Comparison of ENCODE assay signal across 10 mouse cellular contexts in the genomic region with DNA sequence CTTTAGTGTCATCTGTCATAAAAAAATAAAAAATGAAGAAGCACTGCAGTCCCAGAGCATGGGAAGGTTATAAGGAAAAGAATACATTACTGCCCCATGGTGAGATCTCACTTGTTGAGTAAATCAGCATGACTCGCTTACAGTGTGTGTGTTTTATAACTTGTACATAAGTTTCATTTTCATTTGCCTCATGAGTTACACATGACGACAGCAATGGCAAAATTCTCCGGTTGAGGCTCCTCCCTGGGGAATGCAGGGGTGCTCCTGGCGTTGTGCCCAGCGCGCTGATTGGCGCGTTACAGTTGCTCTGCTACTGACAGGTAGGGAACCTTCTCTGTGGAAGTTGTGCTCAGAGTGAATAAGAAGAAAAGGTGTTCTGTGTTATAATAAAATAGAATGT.
DNase-seq lines count a peak whose midpoint lies in the region; ATAC-seq and TF ChIP-seq lines count a peak whose summit lies in the region.
"Had no signal": no experiment of that assay in that cellular context is flagged by ENCODE, and none has a peak within 500 bp of the region (broad histone marks: within the 10 kb centered on the region; RNA-seq: fewer than 3 reads in every experiment).

No protein-coding gene starts in this region.

- no peaks in the 10 kb centered on the region for H3K9me3 ChIP-seq in heart, embryonic 11.5 days (replicated peaks; ENCODE audit: control insufficient read depth, low read length)
- H3K9me3 ChIP-seq in stomach, postnatal 0 days (ENCODE audit: control insufficient read depth, low read length), result no peaks in the 10 kb centered on the region
- H3K9me3 ChIP-seq: lung, embryonic 15.5 days had no signal

- H3K9ac ChIP-seq in heart, embryonic 11.5 days (ENCODE audit: low read depth, low read length), result no peak overlapping the region
- no peak overlapping the region for H3K9ac ChIP-seq in stomach, postnatal 0 days (ENCODE audit: low read length)
- H3K9ac ChIP-seq: lung, embryonic 15.5 days had no signal

- 80% methylated on average over 8 of the region's 8 CpGs for WGBS in heart, embryonic 11.5 days (ENCODE audit: insufficient replicate concordance)
- 48% methylated on average over 8 of the region's 8 CpGs for WGBS in stomach, postnatal 0 days

- H3K27me3 ChIP-seq in heart, embryonic 11.5 days (ENCODE audit: control insufficient read depth, insufficient read depth, low read length), result no peaks in the 10 kb centered on the region
- H3K27me3 ChIP-seq in stomach, postnatal 0 days (ENCODE audit: control insufficient read depth, insufficient read depth, low read length), result no peaks in the 10 kb centered on the region
- H3K27me3 ChIP-seq: lung, embryonic 15.5 days had no signal

- H3K4me2 ChIP-seq in heart, embryonic 11.5 days, result no peak overlapping the region
- 0 out of 2 replicates have a peak overlapping the region, but pooled peaks have one; percentile 15 for H3K4me2 ChIP-seq in stomach, postnatal 0 days (replicated peaks; ENCODE audit: low read depth)
- H3K4me2 ChIP-seq: lung, embryonic 15.5 days had no signal

- no peak overlapping the region for H3K4me3 ChIP-seq in heart, embryonic 11.5 days (ENCODE audit: low read depth, low read length)
- H3K4me3 ChIP-seq in stomach, postnatal 0 days (ENCODE audit: low read depth, low read length), result no peak overlapping the region
- H3K4me3 ChIP-seq: lung, embryonic 15.5 days had no signal

- H3K27ac ChIP-seq in heart, embryonic 11.5 days (ENCODE audit: low read depth, low read length), result no peak overlapping the region
- H3K27ac ChIP-seq in stomach, postnatal 0 days (replicated peaks), result no peak overlapping the region
- H3K27ac ChIP-seq: hindbrain, postnatal 0 days; lung, embryonic 15.5 days had no signal

- peak; percentile 92 for DNase-seq in heart, adult 11 months
- DNase-seq in urinary bladder, postnatal 14 days (ENCODE audit: low spot score), result peak; percentile 48
- no peak for DNase-seq in urinary bladder, postnatal 25 days (ENCODE audit: low spot score)
- peak; percentile 45 for DNase-seq in kidney, adult 9 months
- peak; percentile 75 for DNase-seq in stomach, postnatal 0 days (ENCODE audit: low spot score)
- no peak for DNase-seq in thymus, postnatal 36 days
- no peak for DNase-seq in layer of hippocampus, adult 9-10 months (ENCODE audit: low spot score)

- H3K4me1 ChIP-seq in heart, embryonic 11.5 days (ENCODE audit: control insufficient read depth, insufficient read depth, low read length), result peaks cover 9% of the 10 kb centered on the region; the same call in 1 of the 2 replicates
- H3K4me1 ChIP-seq in stomach, postnatal 0 days (replicated peaks; ENCODE audit: control insufficient read depth, insufficient read depth), result peaks cover 4% of the 10 kb centered on the region; the same call in 1 of the 2 replicates

- no peak for TF ChIP-seq CTCF in stomach, postnatal 0 days (IDR thresholded peaks at IDR 0.05; ENCODE audit: low read depth)

- no peaks in the 10 kb centered on the region for H3K36me3 ChIP-seq in heart, embryonic 11.5 days (ENCODE audit: control insufficient read depth, insufficient read depth, low read length)
- no peaks in the 10 kb centered on the region for H3K36me3 ChIP-seq in stomach, postnatal 0 days (ENCODE audit: control insufficient read depth, insufficient read depth, low read length)
- H3K36me3 ChIP-seq: lung, embryonic 15.5 days had no signal

- ATAC-seq in heart, embryonic 11.5 days (replicated peaks; ENCODE audit: insufficient number of reproducible peaks, low FRiP score, low TSS enrichment), result no peak
- ATAC-seq in stomach, postnatal 0 days (ENCODE audit: low FRiP score, low TSS enrichment), result peak; percentile 74
- ATAC-seq: hindbrain, postnatal 0 days had no signal

- no peak for TF ChIP-seq EP300 in stomach, postnatal 0 days (optimal IDR thresholded peaks at IDR 0.05)

Comparison
In these comparisons a context has a peak if more than half of its experiments do, and no peak if none do; other contexts are left out.
1. DNase-seq: peak in heart, adult 11 months (single experiment), urinary bladder, postnatal 14 days (single experiment), kidney, adult 9 months (single experiment) and stomach, postnatal 0 days (single experiment); none in urinary bladder, postnatal 25 days (single experiment), thymus, postnatal 36 days (0 of 2) and layer of hippocampus, adult 9-10 months (single experiment).